Mouse (Mus musculus) MN1 (cell line): Measurements from ENCODE around the gene L2hgdh.

Experiments used
- DNase-seq: peaks from one replicate; pipeline ENCODE4 v3.0.0-alpha.2; 2016; ENCODE audit warnings: low spot score

Gene L2hgdh

DNA sequence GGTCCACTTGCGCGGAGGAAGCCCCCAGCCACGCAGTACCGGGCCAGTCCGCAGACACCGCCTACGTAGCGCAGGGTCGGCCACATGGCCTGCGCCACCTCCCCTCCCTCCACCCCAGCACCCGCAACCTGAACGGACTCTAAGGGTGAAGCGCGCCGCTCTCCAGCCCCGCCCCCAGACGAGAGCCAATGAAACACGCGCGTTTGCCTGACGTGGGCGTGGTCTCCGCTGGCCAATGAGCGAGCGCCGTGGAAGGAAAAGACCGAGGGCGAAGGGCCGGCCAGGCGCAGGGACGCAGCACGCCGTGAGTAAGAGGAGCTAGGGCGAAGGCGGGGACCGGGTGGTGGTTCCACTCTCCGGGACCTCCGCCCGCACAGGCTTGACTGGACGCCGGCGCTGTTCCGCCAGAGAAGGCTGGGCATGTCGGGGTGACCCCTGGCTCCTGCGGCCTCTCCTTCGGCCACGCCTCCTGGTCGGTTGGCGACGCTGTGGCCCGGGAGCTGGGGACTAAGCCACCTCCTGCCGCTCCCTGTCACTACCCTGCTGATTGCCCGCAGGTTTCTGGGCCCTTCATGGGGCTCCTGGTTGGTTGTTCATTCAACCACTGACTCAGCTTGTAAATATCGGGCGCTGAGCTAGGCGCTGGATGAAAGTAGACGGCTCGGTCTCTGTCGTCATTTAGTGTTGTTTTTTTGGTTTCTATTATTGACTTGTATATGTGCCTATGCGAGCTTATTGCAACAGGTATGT is at the start of gene L2hgdh, which contains the start of gene Atp5s:
TSS of gene L2hgdh (minus strand) at position 163 of the 750 bp plus-strand sequence.
TSS of gene Atp5s (plus strand) at position 240 of the 750 bp plus-strand sequence.
- DNase-seq, result peak; percentile 98

DNA sequence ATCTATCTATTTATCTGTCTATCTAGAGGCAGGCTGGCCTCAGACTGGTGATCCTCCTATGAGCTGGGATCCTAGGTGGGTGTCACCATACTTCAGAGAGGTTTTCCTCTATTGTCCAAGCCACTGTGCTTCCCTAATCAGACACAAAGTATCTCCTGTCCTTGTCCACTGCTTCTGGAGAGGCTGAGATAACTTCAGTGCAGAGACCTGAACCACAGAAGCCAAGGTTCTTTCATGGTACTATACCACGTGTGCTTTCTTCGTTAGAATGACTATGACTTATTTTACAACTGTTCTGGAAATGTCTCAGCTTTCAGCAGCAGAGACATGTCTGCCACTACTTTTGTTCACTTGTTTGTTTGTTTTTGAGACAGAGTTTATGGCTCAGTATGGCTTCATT is 44.2 kb upstream of the L2hgdh start:
- no peak for DNase-seq

DNA sequence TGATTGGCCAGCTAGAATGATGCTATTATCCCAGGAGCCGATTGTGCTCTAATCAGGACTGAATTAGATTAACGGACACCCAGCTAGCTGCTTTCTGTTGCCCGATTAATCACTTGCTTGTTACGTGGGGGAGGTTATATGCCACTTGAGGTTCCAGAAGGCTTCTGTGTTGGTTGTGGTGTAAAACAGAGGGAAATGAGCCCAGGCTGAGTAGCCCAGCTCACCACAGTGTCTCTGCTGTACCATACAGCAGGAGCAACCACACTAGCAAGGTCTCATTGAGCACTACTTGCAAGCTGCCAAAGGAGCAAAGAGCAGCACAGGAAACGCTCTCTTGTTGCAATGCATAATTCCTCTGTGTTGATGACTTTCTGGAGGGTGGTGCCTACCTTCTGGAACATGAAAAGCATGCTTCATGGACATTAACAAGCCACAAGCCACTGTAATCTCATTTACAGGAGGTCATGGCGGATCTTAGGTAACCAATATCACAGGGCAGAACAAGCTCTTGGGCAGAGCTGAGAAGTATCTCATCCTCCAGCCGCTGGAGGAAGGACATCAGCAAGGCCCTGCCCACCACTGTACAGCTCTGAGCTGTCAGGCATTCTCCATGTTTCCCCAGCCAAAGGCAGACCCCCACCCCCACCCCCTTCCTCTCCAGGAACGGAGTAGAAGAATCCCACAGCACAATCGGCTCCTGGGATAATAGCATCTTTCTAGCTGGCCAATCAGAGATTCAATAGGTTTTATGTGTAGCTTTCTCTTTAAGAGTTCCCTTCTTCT is 43.0 kb upstream of the L2hgdh start:
- peak; percentile 62 for DNase-seq

DNA sequence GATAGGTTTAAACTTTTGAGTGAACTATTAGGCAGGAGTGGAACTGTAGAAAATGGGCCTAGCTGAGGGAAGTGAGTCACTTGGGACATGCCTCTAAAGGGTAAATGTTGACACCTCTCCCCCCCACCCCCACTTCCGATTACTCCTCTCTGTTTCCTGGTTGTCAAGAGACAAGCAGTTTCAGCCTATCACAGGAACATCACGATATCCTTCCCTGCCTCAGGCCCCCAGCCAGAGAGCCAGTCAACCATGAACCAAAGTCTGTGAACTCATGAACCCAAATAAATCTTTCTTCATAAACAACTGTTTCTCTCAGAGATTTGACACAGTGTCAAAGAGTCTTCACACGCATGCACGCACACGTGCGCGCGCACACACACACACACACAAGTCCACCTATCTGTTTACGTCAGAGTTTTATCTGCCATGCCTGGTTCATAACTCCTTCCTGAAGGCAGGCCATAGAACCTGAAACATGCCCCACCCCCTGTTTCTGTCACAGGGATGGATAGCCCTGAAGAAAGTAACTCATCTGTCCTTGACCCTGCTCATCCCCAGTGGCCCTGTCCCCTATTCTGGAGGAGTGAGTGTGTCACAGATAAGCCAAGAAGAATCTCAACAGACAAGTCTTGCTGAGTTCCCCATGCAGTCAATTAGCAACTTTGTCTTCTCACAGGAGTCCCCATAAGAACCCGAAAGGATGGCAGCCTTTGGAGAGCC is 41.7 kb upstream of the L2hgdh start:
- DNase-seq, result no peak

DNA sequence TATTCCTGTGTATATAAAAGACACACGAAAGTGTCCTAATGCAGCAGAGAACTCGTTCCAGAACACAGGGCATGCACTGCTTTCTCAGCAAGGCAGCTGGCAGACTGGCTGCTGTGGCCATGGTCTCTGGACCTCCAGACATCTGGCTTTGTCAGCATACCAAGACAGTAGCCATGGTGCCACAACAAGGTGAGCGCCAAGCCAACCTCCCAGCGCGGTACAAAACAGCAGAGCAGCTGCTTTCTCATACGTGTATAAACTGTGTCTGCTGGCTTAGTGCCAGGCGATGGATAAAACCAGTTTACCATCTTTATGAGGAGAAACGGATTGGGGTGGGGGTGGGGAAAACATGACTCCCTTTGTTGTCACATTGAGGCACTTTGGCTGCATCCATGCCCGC is 40.9 kb upstream of the L2hgdh start:
- DNase-seq, result no peak

DNA sequence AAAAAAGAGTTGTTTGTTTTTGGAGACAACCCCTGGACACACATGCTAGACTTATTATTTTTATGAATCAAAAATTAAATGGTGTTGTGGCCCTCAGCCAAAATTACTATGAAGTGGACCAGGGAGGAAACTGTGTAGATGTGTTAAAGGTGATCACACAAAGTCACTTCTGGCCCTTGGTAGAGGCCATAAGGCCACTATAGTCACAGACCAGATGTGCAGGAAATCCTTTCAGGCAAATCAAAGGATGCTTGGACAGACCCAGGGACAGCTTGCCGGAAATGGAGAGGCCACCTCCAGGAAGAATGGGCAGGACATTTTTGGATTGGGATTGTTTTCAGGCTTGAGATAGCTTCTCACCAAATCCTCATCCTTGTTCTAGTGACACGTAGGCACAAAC is 36.9 kb upstream of the L2hgdh start:
- DNase-seq, result no peak

DNA sequence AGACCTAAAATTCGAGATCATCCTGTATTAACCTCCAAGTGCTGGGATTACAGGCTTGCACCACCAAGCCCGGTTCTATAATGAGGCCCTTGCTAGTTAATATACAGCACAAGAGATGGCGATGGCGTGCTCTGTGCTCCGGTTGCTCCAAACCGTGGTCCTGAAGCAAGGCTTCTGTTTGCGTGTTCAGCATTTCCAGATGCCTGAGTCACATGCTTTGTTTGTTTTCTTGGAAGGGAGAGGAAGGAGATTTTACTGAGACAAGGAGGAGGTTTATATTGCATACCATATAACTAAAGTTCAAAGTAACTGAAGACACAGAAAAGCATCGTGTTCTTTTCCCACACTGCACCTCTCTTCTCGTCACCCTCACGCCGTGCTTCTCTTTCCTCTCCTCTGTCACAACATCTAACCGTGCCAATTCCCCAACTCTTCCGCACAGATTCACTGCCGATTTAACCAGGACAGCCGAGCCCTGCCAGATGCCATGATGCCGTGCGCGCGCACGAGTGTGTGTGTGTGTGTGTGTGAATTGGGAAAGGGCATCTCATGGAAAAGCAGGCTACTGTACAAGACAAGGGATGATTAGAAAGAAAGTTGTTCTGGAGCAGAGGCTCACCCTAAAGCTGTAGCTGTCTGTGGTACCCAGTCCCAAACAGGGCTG is 36.2 kb upstream of the L2hgdh start:
- DNase-seq, result no peak

DNA sequence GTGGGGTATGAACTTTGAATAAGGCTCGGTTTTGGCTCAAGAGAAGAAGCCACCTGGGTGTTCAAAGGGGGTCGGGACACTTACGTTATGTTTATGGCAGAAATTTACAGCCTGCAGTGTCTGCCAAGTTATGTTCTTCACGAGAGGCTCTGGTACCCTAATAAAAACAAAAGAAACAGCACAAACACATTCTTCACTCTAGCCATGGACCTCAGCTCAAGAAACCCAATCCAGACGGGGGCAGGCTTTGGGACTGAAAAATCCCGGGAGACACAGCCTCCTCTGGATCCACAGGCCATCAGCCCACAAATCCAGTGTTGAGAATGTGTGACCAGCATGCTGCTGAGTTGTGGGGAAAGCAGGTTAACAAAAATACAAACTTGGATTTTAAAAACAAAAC is 35.3 kb upstream of the L2hgdh start:
- DNase-seq, result peak; percentile 30

DNA sequence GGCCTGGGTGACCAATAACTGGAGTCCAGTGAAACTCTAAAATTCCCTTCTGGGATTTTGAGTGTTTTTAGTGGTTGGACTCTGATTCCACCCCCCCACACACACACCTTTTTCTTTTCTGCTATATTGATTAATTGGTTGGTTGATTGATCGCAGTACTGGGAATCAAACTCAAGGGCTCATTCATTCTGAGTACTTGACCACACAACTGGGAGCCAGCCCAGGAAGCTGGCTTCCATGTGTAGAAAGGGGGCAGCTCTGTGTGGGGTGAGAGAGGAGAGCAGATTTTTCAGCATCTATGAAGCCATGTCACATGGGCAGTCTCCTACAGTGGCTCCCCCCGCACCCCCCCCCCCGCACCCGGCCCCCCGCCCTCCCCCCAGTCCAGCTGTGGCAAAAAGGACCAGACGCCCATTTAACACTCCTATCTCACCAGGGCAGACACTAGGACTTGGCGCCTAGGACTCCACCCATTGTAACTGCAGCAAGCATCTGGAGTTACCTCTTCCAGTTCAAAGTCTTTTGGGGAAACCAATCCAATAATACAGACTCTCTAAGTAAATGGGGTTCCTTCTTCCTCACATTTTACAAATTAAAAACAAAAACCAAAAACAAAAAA is 34.7 kb upstream of the L2hgdh start:
- peak; percentile 43 for DNase-seq

DNA sequence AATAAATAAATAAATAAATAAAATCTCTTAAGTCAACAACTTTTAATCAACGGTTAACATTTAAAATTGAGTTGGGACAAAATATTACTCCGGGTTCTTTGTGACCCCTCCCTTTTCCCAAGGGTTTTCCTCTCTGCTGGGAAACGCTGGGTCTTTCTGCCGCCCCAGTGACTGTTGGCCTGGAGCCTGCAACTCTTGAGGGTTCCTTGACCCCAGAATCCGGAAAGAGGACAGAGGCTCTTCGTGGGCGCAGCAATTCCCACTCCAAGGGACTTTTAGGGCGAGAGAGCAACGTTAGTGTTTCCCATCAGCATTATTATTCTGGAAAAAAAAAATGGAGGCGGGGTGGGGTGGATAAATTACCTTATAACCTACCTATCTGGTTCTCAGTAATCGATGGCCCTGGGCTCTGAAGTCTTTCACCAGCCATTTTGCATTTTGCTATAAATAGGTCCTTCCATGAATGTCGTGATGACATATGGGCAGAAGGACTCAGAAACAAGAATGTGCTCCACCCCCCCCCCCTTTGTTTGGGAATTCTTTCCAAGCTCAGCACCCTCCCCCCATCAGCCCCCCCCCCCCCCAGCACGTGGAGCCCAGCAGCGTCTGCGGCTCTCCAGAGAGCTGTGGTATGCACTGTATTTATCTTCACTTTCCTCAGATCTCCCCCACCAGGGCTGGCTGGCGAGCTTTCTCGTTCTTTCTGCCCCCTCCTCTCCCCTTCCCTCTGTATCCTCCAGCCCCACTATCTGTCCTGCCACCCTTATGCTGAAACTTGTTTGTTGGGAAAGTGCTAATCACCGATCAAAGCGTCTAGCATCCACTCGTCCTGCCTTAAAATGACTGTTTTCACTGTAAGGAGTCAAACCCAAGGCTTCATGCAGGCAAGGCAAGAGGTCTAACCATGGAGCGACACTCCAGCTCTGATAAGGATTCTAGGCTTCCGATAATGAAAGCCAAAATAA is 33.8 kb upstream of the L2hgdh start:
- peak; percentile 51 for DNase-seq

DNA sequence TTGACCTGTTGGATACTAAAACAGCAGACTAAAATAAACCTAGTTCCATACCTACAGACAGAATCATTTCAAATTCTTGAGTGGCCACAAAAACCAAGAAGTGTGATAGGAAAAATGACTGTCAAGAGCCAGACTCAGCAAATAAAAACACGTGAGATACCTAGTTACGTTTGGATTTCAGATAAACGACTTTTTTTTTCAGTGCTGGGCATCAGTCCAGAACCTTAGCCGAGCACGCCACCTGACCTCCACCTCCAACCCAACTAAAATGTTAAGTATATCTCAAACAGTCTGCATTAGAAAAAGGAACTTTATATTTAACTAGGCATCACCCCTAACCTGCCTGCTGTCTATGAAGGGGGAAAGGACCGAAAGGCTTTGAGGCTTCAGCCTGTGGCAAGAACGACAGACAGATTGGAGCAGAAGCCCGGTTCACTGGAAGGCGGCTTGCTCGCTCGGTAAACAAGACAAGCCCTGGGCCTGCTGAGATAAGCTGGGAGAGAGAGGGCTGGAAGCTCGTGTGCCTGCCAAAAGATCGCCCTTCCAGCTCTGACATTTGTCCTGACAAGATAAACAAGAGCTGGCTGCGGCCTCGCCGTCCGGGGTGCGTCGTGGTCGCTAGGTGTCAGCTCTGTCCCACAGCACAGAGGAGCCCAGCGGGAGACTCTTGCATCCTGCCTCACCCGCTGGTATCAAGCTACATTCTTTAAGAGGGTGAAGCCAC is 32.9 kb upstream of the L2hgdh start:
- peak; percentile 87 for DNase-seq

DNA sequence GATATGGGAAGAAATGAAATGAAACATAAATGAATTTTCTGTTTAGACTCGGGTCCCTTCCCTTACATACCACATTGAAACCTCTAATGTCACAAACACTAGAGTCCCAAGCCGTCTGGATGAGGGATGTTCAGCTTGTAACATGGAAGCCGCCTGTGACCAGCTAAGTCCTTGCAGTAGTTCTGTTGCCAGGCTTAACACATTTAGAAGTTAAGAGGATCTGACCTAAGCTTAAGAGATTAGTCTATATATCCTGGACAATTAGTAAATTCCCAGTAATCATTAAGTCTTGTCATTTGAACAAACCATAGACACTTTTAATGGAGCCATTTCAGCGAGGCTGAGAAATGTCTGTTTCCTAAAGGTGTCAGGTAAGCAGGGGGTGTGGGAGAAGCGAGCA is 31.3 kb upstream of the L2hgdh start:
- DNase-seq, result no peak

DNA sequence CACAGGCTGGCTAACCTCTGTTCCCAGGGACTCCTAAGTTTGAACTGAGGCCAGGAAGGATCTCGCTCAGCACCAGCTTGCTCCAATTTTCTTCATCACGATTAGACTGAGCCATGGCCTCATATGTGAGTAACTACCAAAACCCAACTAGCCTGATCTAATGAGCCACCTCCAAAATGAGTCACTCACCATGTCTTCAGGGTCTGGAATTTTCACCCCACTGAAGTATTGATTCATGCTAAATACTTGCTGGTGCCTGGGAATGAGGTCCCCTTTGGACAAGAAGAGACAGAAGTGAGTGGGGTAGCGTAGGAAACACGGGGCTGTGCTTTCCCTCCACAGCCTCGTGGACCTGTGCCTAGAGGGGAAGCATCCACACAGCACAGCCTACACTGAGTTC is 29.3 kb upstream of the L2hgdh start:
- DNase-seq, result no peak

DNA sequence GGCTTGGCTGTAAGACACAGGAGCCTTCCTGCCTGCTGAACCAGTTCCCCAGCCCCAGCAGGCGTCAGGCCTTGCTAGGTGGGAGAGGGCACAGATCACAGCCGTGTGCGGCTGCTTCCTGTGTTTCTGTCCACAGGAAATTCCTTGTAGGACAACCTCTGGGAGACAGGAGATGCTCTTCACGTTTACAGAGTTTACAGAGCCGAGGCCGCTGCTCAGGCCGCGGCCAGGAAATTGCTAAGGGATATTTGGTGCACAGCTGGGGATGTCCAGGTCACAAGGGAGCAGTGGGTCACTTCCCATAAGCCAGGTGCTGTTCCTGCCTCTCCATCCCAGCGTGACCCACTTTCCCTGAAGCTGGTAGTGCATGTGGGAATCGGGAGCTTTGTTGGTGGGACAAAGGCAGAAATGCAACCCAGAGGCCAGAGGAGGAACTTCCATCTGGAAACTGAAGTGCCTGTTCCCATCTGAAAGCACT is 27.2 kb upstream of the L2hgdh start:
- DNase-seq, result no peak

DNA sequence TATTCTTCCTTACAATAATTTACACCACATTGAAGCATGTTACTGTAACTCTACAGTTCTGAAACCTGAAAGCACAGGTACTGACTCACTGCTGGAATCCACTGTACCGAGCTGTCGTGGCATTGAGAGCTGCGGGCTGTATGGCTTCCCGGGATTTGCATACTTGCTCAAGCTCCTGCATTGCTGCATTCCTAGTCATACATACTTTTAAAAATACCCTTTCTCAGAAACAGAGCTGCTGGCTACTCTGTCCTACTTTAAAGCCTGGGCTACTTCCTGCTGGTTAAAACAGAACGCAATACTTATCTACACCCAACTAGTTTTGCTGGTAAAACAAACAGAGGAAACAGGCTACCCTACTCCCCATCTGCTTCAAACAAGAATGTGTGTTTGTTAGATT is 19.5 kb upstream of the L2hgdh start:
- DNase-seq, result no peak

DNA sequence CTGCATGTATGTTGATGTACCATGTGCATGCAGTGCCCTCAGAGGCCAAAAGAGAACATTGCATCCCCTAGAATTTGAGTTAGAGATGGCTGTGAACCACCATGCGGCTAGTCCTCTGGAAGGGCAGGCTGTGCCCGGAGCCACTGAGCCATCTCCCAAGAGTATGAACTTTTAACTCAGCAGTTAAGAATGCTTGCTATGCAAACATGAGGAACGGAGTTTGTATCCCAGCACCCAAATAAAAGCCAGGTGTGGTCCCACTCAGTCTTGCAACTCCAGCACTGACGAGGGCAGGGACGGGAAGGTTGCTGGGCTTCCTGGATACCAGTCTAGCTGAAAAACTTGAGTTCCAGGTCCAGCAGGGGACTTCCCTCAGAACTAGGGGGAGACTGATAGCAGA is 17.3 kb upstream of the L2hgdh start:
- DNase-seq, result no peak

DNA sequence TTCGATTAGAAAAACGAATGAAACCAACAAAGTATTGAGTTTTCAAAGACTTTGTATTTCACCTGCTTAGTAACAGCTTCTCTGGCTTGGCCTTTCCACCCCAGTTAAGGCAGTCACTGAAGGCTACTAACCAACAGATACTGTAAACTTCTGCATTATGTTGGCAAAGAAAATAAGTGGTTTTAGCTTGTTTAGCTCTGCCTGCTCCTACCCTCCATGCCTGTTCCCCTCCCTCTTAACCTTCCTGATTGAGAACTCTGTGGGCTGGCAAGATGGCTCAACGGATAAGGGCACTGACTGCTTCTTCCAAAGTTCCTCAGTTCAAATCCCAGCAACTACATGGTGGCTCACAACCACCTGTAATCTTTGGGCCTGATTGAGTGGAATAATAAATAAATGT is 9.2 kb upstream of the L2hgdh start:
- DNase-seq, result no peak

DNA sequence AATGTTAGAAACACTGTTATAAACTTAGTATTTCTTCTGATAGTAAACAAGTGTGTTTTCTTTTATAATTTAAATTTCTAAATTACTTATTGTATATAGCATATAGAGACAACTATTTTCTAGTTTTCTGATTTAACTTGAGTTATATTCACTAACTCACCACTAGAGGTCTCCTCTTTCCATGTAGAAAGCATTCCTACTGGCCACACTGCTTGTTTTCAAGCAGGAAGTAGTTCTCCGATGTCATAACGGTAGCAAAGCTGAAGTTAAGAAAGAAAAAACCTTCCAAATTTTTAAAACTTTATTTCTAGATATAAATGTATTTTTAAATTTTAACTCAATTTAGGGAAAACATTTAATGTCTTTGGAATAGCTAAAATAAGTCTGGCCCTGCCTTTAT is 8.8 kb upstream of the L2hgdh start:
- DNase-seq, result peak; percentile 72

DNA sequence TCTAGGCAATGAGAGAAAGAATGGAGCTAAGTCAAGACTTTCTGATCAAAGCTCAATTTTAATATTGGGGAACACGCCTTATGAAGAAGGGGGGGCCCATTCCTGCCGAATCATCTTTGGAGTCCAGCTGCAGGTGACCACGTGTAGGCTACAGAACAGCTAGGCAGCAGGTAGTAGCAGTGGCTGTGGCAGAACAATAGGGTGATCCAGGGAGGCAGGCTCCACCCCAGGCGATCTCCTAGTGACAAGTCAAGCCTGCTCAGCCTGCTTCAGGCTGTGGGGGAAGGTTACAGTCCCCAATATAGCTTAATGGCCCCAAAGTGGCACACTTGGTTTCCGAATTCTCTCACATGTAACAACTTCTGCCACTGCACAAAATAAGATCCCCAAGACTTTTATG is 7.5 kb upstream of the L2hgdh start:
- DNase-seq, result no peak

DNA sequence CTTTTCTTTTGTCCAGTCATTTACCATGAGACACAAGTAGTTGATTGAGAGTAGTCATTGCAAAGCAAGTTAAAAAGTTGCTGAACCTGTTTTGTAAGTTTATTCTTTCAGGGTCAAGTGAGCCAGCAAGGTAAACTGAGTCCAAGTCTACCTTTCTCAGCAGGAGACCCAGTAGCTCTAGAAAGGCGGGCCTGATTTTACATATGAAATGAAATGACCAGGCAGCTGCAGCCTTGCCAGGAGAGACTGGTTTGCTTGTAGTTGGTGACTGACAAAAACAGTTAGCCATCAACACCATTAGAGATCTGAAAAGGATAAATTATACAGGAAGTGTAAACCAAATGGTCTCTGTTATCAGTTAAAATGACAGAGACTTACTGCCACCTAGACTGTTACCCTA is 5.6 kb upstream of the L2hgdh start:
- DNase-seq, result no peak
